Mouse (Mus musculus) fat pad, adult 2 months (tissue): Measurements from ENCODE around the gene Vtn.

ENCODE experiments used
- DNase-seq: peaks from one replicate; pipeline ENCODE4 v3.0.0-alpha.2; 2011; ENCODE audit warnings: low read depth, low spot score; ENCODE audit errors: extremely low read depth

Vtn gene

GRCm38 (mm10) chr11:78499004-78499403 lies at the start of gene Vtn:
TSS of gene Vtn (plus strand) at chr11:78499091.
- no peak for DNase-seq

- no peak for DNase-seq
These were observed 48.6 kb upstream of the Vtn start for GRCm38 (mm10) chr11:78450337-78450736.

- DNase-seq, result no peak
These were observed 45.2 kb upstream of the Vtn start for GRCm38 (mm10) chr11:78453675-78454074.

- no peak for DNase-seq
These were observed 44.6 kb upstream of the Vtn start for GRCm38 (mm10) chr11:78454276-78454675.

- DNase-seq, result no peak
These were observed 43.6 kb upstream of the Vtn start for GRCm38 (mm10) chr11:78455308-78455707.

- no peak for DNase-seq
These were observed 40.2 kb upstream of the Vtn start for GRCm38 (mm10) chr11:78458740-78459139.

- no peak for DNase-seq
These were observed 37.0 kb upstream of the Vtn start for GRCm38 (mm10) chr11:78461894-78462293.

- no peak for DNase-seq
These were observed 36.2 kb upstream of the Vtn start for GRCm38 (mm10) chr11:78462669-78463068.

GRCm38 (mm10) chr11:78463286-78464036 lies 35.4 kb upstream of the Vtn start:
- DNase-seq, result no peak

- no peak for DNase-seq
These were observed 33.8 kb upstream of the Vtn start for GRCm38 (mm10) chr11:78465116-78465515.

- no peak for DNase-seq
These were observed 33.2 kb upstream of the Vtn start, which contains the start of gene Slc46a1 for GRCm38 (mm10) chr11:78465568-78466180. TSS of gene Slc46a1 (plus strand) at chr11:78465697.

- no peak for DNase-seq
These were observed 32.5 kb upstream of the Vtn start for GRCm38 (mm10) chr11:78466242-78466912.

- no peak for DNase-seq
These were observed 31.4 kb upstream of the Vtn start for GRCm38 (mm10) chr11:78467515-78467914.

- no peak for DNase-seq
These were observed 31.0 kb upstream of the Vtn start for GRCm38 (mm10) chr11:78467932-78468331.

GRCm38 (mm10) chr11:78471326-78472103 lies 27.4 kb upstream of the Vtn start:
- no peak for DNase-seq

- DNase-seq, result no peak
These were observed 23.6 kb upstream of the Vtn start for GRCm38 (mm10) chr11:78475289-78475688.

- DNase-seq, result no peak
These were observed 15.3 kb upstream of the Vtn start for GRCm38 (mm10) chr11:78483639-78484038.

- no peak for DNase-seq
These were observed 10.7 kb upstream of the Vtn start for GRCm38 (mm10) chr11:78488168-78488567.

- no peak for DNase-seq
These were observed 8.1 kb upstream of the Vtn start for GRCm38 (mm10) chr11:78490781-78491241.

- DNase-seq, result no peak
These were observed 3.0 kb upstream of the Vtn start for GRCm38 (mm10) chr11:78495904-78496303.

- DNase-seq, result no peak
These were observed 1.8 kb upstream of the Vtn start for GRCm38 (mm10) chr11:78497071-78497541.
